Comparison of ENCODE assay signal across 19 mouse cellular contexts in the genomic region with DNA sequence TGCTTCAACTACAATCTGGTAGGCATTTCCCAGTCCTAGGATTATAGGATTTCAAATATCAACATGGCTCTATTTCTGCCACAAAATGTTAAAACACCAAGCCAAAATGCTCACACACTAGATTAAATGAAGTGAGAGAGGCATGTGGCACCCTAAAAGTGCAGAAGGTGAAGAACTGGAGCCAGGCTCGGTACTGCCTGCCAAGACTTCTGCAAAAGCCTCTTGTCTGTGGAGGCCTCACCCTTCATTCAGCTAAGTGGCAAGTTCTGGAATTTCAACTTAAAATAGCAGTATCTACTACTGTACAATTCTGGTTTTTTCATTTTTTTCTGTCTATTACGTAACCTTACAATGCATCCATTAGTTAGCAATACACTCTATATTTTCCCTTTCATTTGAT.
DNase-seq lines count a peak whose midpoint lies in the region; ATAC-seq lines count a peak whose summit lies in the region.
"Had no signal": no experiment of that assay in that cellular context is flagged by ENCODE, and none has a peak within 500 bp of the region (broad histone marks: within the 10 kb centered on the region; RNA-seq: fewer than 3 reads in every experiment).

No protein-coding gene starts in this region.

- no peak overlapping the region for H3K9ac ChIP-seq in forebrain, embryonic 14.5 days (ENCODE audit: low read length)
- H3K9ac ChIP-seq in forebrain, embryonic 16.5 days (replicated peaks; ENCODE audit: low read depth, low read length) = no peak overlapping the region
- H3K9ac ChIP-seq: embryonic facial prominence, embryonic 15.5 days; hindbrain, embryonic 12.5 days; liver, postnatal 0 days; midbrain, embryonic 15.5 days had no signal

- no peaks in the 10 kb centered on the region for H3K27me3 ChIP-seq in forebrain, embryonic 14.5 days (replicated peaks; ENCODE audit: control insufficient read depth, insufficient read depth, low read length)
- H3K27me3 ChIP-seq in forebrain, embryonic 16.5 days (replicated peaks; ENCODE audit: control insufficient read depth, insufficient read depth, low read length) = no peaks in the 10 kb centered on the region
- H3K27me3 ChIP-seq: CH12.LX; embryonic facial prominence, embryonic 15.5 days; hindbrain, embryonic 12.5 days; midbrain, embryonic 15.5 days had no signal

- H3K9me3 ChIP-seq in forebrain, embryonic 14.5 days (replicated peaks; ENCODE audit: control insufficient read depth, low read length) = no peaks in the 10 kb centered on the region
- no peaks in the 10 kb centered on the region for H3K9me3 ChIP-seq in forebrain, embryonic 16.5 days (ENCODE audit: control insufficient read depth, low read length)
- H3K9me3 ChIP-seq: embryonic facial prominence, embryonic 15.5 days; heart, embryonic 10.5 days; hindbrain, embryonic 12.5 days; midbrain, embryonic 15.5 days had no signal

- no peak overlapping the region for H3K4me2 ChIP-seq in forebrain, embryonic 14.5 days (ENCODE audit: low read length)
- no peak overlapping the region for H3K4me2 ChIP-seq in forebrain, embryonic 16.5 days (ENCODE audit: low read length)
- H3K4me2 ChIP-seq: embryonic facial prominence, embryonic 15.5 days; hindbrain, embryonic 12.5 days; midbrain, embryonic 15.5 days had no signal

- 87% methylated on average over 2 of the region's 2 CpGs for WGBS in forebrain, embryonic 14.5 days
- WGBS in forebrain, embryonic 16.5 days = 66% methylated on average over 2 of the region's 2 CpGs

- H3K4me3 ChIP-seq in forebrain, embryonic 14.5 days (ENCODE audit: low read depth, low read length) = no peak overlapping the region
- H3K4me3 ChIP-seq in forebrain, embryonic 16.5 days (replicated peaks; ENCODE audit: low read length) = no peak overlapping the region
- H3K4me3 ChIP-seq: embryonic facial prominence, embryonic 15.5 days; heart, embryonic 10.5 days; hindbrain, embryonic 12.5 days; midbrain, embryonic 15.5 days; myocyte had no signal

- H3K36me3 ChIP-seq in forebrain, embryonic 14.5 days (ENCODE audit: control insufficient read depth, insufficient read depth, low read length) = no peaks in the 10 kb centered on the region
- H3K36me3 ChIP-seq in forebrain, embryonic 16.5 days (ENCODE audit: control insufficient read depth, insufficient read depth) = no peaks in the 10 kb centered on the region
- H3K36me3 ChIP-seq: embryonic facial prominence, embryonic 15.5 days; heart, embryonic 10.5 days; hindbrain, embryonic 12.5 days; midbrain, embryonic 15.5 days had no signal

- peak; percentile 16 for DNase-seq in forebrain, embryonic 14.5 days (ENCODE audit: low spot score)
- peak; percentile 9 to 60 for DNase-seq in layer of hippocampus, postnatal 14 days (ENCODE audit: low spot score in 2 of 2)
- no peak for DNase-seq in layer of hippocampus, postnatal 25 days (ENCODE audit: extremely low spot score in 1 of 2, low spot score in 1 of 2)
- peak; percentile 8 for DNase-seq in brain, adult 2 months (ENCODE audit: low read depth, low spot score)
- DNase-seq in lung, postnatal 14 days = peak; percentile 17
- DNase-seq in ovary, adult 18-20 months (ENCODE audit: low spot score) = no peak
- DNase-seq: cerebellum, adult 9-10 months; gastrocnemius, postnatal 36 days; kidney, adult 2 months; liver, postnatal 0 days; right cerebral cortex, postnatal 14 days; thymus, postnatal 36 days had no signal

- no peak for ATAC-seq in forebrain, embryonic 14.5 days
- no peak for ATAC-seq in forebrain, embryonic 16.5 days
- ATAC-seq: liver, postnatal 0 days; midbrain, embryonic 15.5 days had no signal

- no peak overlapping the region for H3K27ac ChIP-seq in forebrain, embryonic 14.5 days (ENCODE audit: low read depth, low read length)
- H3K27ac ChIP-seq in forebrain, embryonic 16.5 days (ENCODE audit: low read length) = no peak overlapping the region
- H3K27ac ChIP-seq: embryonic facial prominence, embryonic 15.5 days; heart, embryonic 10.5 days; hindbrain, embryonic 12.5 days; midbrain, embryonic 15.5 days had no signal

- no peaks in the 10 kb centered on the region for H3K4me1 ChIP-seq in forebrain, embryonic 14.5 days (ENCODE audit: control insufficient read depth, insufficient read depth, low read length)
- peaks cover 5% of the 10 kb centered on the region; the same call in 1 of the 2 replicates for H3K4me1 ChIP-seq in forebrain, embryonic 16.5 days (replicated peaks; ENCODE audit: control insufficient read depth, insufficient read depth, low read length)
- H3K4me1 ChIP-seq: embryonic facial prominence, embryonic 15.5 days; heart, embryonic 10.5 days had no signal

Comparison
In these comparisons a context has a peak if more than half of its experiments do, and no peak if none do; other contexts are left out.
1. DNase-seq: peak in forebrain, embryonic 14.5 days (single experiment), layer of hippocampus, postnatal 14 days (2 of 2), brain, adult 2 months (single experiment) and lung, postnatal 14 days (single experiment); none in layer of hippocampus, postnatal 25 days (0 of 2) and ovary, adult 18-20 months (single experiment).